Mouse (Mus musculus) forebrain, postnatal 0 days (tissue): ENCODE measurements around the gene Cd2. TPM values are rescaled to one million over a fixed set of nuclear protein-coding genes. Genes with fewer than 3 reads are reported as not detected.

Experiments
- ATAC-seq: fragments of 200-750 bp; cut with Nextera tagmentation; 2 replicates; pipeline ENCODE4 v1.8.0; 2017; ENCODE audit warnings: mild to moderate bottlenecking, moderate library complexity
- DNase-seq: peaks from one replicate; pipeline ENCODE4 v3.0.0-alpha.2; 2015
- H3K27ac ChIP-seq: fragments of 300-500 bp; sonication (generic); 2 replicates; pipeline ENCODE4 v1.5.1; 2014; ENCODE audit warnings: low read depth, mild to moderate bottlenecking, antibody characterized with exemption, low read length, moderate library complexity, mixed read lengths
- H3K27me3 ChIP-seq: fragments of 300-500 bp; sonication (generic); 2 replicates; pipeline ENCODE4 v1.6.1; 2014; ENCODE audit warnings: mild to moderate bottlenecking, low read length, mixed read lengths; ENCODE audit not compliant: insufficient read depth
- H3K36me3 ChIP-seq: fragments of 300-500 bp; sonication (generic); 2 replicates; pipeline ENCODE4 v1.6.1; 2014; ENCODE audit warnings: mild to moderate bottlenecking, moderate library complexity; ENCODE audit not compliant: insufficient read depth
- H3K4me1 ChIP-seq: fragments of 300-500 bp; sonication (generic); 2 replicates; pipeline ENCODE4 v1.6.1; 2014; ENCODE audit warnings: antibody characterized with exemption; ENCODE audit not compliant: insufficient read depth
- H3K4me2 ChIP-seq: fragments of 300-500 bp; sonication (generic); 2 replicates; pipeline ENCODE4 v1.6.1; 2014; ENCODE audit warnings: low read depth, mild to moderate bottlenecking, moderate library complexity
- H3K4me3 ChIP-seq: fragments of 300-500 bp; sonication (generic); 2 replicates; pipeline ENCODE4 v1.5.1; 2014; ENCODE audit warnings: low read depth, low read length, mixed read lengths
- H3K9ac ChIP-seq: fragments of 300-500 bp; sonication (generic); 2 replicates; pipeline ENCODE4 v1.6.1; 2014; ENCODE audit warnings: mild to moderate bottlenecking
- H3K9me3 ChIP-seq: fragments of 300-500 bp; sonication (generic); 2 replicates; pipeline ENCODE4 v1.6.1; 2016; ENCODE audit warnings: low read length
- CTCF ChIP-seq: sonication (generic); IDR thresholded peaks from 2 replicates; pipeline ENCODE4 v1.5.1; 2016; ENCODE audit warnings: antibody characterized with exemption, control low read depth, low read depth
- WGBS: fragments of 180-500 bp; shearing (Covaris S2); extraction: QIAGEN DNeasy Blood & Tissue Kit; methylation state at CpG from one replicate; pipeline ENCODE4 v1.1.7; 2014; 5-methylcytosine and 5-hydroxymethylcytosine counted together
- polyA plus RNA-seq: library from polyadenylated mRNA; unstranded; fragments of >200 nt; fragmentation: Nextera tagmentation; extraction: Ambion mirVana; gene quantifications from 2 replicates; pipeline ENCODE4 v1.2.1, GENCODE M21; 2015
- total RNA-seq: library from RNA; depleted of rRNA; stranded (reverse); fragments of >200 nt; gene quantifications from 2 replicates; pipeline ENCODE4 v1.2.3, GENCODE M21; 2014

Gene Cd2
- total and polyA plus RNA-seq, 2 experiments from 2014 or later: 0.35 TPM; not detected in 1

DNA sequence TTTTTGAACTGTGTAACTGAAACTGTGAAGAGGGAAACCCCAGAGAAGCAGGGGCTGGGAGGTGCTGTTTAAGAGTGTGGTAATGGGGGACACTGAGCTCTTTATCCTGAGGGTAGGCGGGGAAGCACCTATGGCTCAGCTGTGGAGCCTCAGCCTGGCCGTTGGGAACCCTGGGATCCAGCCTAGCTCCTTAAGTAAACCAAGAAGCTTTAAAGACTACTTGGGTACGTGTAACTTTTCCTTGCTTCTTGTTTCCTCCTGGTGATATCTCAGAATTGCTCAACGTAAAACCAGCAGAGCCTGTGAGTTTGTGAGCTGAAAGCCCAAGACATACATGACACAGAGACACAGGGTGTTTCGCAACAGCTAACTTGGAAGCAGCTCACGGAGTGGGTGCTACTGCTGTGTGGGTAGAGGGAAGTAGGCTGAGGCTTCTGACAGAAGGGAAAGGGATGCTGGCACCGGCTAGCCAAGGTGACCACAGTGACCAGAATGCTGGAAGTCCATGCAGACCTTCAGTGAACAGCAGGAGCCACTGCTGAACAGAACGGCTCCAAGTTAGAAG, 5.9 kb upstream of the Cd2 start:
- H3K4me1 ChIP-seq: no peaks in the 10 kb centered on the region
- TF ChIP-seq CTCF: no peak
- 84% methylated on average over 8 of the region's 8 CpGs for WGBS
- no peaks in the 10 kb centered on the region for H3K27me3 ChIP-seq
- H3K9ac ChIP-seq: no peak overlapping the region
- no peak overlapping the region for H3K27ac ChIP-seq
- no peak overlapping the region for H3K4me3 ChIP-seq
- ATAC-seq (no peak), DNase-seq (no peak)
- no peaks in the 10 kb centered on the region for H3K9me3 ChIP-seq
- no peak overlapping the region for H3K4me2 ChIP-seq
- H3K36me3 ChIP-seq: no peaks in the 10 kb centered on the region

DNA sequence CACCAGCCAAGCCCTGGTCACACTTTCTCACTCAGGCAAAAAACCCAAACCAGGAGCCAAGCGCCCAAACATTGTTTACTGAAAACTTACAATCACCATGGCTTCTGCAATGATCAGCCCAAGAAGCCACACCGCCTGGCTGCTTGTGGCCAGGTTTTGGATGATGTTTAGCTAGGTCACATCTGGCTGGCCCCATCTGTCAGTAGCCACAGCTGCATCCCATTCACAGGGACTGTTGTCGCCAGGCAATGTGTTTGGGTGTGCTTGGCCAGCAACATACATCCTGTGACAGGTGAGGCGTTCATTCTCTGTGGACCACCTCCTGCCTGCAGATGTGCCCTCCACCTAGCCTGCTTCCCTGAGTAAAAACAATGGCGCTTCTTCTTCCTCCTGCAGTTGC, 4.9 kb upstream of the Cd2 start:
- no peaks in the 10 kb centered on the region for H3K27me3 ChIP-seq
- no peaks in the 10 kb centered on the region for H3K36me3 ChIP-seq
- no peaks in the 10 kb centered on the region for H3K9me3 ChIP-seq
- no peaks in the 10 kb centered on the region for H3K4me1 ChIP-seq
- no peak overlapping the region for H3K9ac ChIP-seq
- TF ChIP-seq CTCF: no peak
- no peak overlapping the region for H3K4me2 ChIP-seq
- H3K27ac ChIP-seq: no peak overlapping the region
- H3K4me3 ChIP-seq: no peak overlapping the region
- ATAC-seq (no peak), DNase-seq (no peak)
- WGBS: 90% methylated on average over 5 of the region's 5 CpGs

DNA sequence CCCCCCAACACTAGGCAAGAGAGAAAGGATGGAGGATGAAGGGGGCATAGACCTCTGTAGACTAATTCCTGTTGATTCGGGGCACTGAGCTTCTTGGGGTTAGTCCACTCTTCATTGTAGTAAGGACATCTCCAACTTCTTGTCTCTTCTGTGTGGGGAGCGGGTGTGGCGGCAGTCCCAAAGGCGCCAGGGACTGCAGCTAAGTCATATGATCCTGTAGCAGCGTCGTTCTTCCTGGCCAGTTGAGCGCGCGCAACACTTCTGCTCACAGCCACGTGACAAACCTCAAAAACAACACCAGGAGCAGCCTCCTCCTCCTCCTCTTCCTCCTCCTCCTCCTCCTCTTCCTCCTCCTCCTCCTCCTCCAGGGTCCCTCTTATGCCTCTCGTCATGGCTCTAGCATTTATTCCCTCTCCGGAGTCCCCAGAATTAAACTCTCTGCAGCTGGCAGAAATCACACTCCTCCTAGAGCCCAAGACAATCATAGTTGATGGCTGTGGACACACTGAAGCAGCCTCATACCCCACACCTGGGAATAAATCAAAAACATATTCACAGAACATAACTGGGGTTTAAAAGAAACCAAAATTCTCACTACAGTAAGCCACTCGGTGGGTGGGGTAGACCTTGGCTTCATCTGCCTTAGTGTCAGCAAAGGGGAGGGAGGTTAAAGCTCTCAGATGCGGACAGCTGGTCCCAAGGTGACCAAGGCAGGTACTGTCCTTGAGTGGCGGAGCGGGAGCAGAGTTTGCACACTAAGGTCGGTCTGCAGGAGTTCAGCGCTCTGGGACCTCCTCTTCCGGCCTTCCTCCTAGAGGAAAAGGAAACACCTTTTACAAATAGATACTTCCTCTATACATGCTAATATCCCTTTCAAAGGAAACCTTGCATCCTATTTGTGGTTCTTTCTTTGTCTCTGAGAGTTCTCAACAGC, 3.1 kb upstream of the Cd2 start:
- H3K36me3 ChIP-seq: no peaks in the 10 kb centered on the region
- H3K4me3 ChIP-seq: no peak overlapping the region
- no peak overlapping the region for H3K27ac ChIP-seq
- TF ChIP-seq CTCF: no peak
- H3K4me2 ChIP-seq: no peak overlapping the region
- ATAC-seq (no peak), DNase-seq (no peak)
- no peak overlapping the region for H3K9ac ChIP-seq
- H3K9me3 ChIP-seq: no peaks in the 10 kb centered on the region
- WGBS: 88% methylated on average over 19 of the region's 19 CpGs
- H3K4me1 ChIP-seq: no peaks in the 10 kb centered on the region
- no peaks in the 10 kb centered on the region; the same call in 1 of the 2 replicates for H3K27me3 ChIP-seq

DNA sequence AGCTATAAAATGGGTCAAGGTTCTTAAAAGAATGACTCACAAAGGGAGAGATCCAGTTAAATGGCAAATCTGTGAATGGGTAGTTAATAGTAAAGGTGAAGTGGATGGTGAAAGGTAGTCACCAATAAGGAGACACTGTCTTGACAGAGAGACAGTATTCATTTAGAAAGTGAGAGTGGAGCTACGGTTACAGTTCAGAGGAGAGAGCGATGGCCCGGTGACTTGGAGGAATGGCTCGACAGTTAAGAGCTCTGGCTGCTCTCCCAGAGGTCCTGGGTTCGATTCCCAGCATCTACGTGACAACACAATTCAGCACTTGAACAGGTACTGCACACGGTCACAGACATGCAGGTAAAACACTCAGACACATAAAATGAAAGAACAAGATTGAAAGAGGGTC, 2.3 kb upstream of the Cd2 start:
- H3K36me3 ChIP-seq: no peaks in the 10 kb centered on the region
- H3K4me3 ChIP-seq: no peak overlapping the region
- H3K4me2 ChIP-seq: no peak overlapping the region
- H3K4me1 ChIP-seq: no peaks in the 10 kb centered on the region
- TF ChIP-seq CTCF: no peak
- DNase-seq (no peak), ATAC-seq (no peak)
- 92% methylated on average over 7 of the region's 7 CpGs for WGBS
- H3K9ac ChIP-seq: no peak overlapping the region
- no peaks in the 10 kb centered on the region; the same call in 1 of the 2 replicates for H3K27me3 ChIP-seq
- no peak overlapping the region for H3K27ac ChIP-seq
- no peaks in the 10 kb centered on the region for H3K9me3 ChIP-seq

DNA sequence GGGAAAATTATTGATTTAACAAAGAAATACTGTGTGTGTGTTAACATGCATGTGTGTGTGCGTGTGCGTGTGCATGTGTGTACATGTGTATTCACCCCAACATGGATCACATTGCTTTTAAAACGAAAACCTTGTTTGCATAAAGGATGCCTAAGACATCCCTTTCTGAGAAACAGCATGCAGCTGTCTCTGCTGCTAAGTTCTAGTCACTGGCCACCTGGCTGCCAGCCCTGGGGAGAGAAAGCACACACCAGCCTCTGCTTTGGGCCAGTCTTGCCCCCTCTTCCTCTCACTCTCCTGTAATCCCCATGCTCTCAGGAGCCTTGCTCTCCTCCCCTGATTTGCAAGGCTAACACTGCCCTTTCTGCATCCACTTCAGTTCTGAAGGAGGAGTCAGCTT, 1.7 kb upstream of the Cd2 start:
- WGBS: 86% methylated on average over 3 of the region's 3 CpGs
- ATAC-seq (no peak), DNase-seq (no peak)
- TF ChIP-seq CTCF: no peak
- Histone ChIP-seq H3K4me3 (no peak overlapping the region), H3K27me3 (no peaks in the 10 kb centered on the region; the same call in 1 of the 2 replicates), H3K27ac (no peak overlapping the region), H3K4me1 (no peaks in the 10 kb centered on the region), H3K4me2 (no peak overlapping the region), H3K36me3 (no peaks in the 10 kb centered on the region), H3K9ac (no peak overlapping the region), H3K9me3 (no peaks in the 10 kb centered on the region)

DNA sequence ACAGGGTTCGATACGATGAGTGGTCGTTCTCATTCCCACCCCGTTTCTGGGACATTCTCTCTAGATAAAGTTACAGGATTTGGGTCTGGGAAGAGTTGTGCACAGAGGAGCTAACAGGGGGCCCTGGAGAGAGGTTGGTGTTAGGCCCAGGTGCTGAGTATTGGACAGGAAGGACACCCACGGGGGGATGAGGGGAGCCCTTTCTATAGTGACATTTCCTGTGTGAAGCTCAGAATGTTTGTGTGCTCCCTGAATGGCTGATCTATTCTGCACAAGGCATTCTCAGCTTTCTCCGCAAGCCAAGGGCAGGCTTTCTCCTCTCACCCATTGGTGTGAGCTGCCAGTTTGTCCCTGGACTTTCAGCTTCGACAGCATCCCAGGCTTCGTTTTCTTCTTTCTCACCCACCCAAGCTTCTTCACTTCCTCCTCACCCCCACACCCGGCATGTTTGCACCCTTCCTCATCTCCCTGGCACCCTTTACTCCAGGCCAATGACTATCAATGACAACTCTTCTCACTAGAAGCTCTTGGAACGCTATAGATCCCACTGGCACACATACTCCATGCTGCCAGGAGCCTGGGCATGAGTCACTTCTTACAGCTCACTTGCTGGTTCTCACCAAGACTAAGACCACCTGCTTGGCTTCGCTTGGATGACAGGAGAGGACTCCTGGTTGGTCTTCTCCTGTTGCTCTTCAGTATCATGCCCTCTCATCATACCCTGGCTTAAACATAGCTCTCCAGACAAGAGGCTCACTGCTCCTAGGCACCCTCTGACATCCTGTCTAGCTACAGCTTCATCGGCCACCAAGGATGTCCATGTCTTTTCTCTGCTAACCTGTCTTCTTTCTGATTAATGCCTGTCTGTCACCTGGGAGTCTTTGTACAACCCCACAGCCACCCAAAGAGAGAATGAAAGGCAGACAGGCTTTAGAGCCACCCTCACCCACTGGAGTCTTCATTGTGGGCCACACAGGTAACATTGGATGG, 1.1 kb downstream of the Cd2 start:
- no peak overlapping the region for H3K27ac ChIP-seq
- H3K9ac ChIP-seq: no peak overlapping the region
- 87% methylated on average over 12 of the region's 12 CpGs for WGBS
- no peak for TF ChIP-seq CTCF
- no peak for ATAC-seq
- no peaks in the 10 kb centered on the region for H3K36me3 ChIP-seq
- H3K4me2 ChIP-seq: no peak overlapping the region
- no peak overlapping the region for H3K4me3 ChIP-seq
- H3K9me3 ChIP-seq: no peaks in the 10 kb centered on the region
- H3K4me1 ChIP-seq: no peaks in the 10 kb centered on the region
- H3K27me3 ChIP-seq: no peaks in the 10 kb centered on the region; the same call in 1 of the 2 replicates
- no peak for DNase-seq
